Mouse (Mus musculus) intestine, embryonic 14.5 days (tissue): ENCODE measurements around the gene Cgas. TPM values are rescaled to one million over a fixed set of nuclear protein-coding genes. Genes with fewer than 3 reads are reported as not detected.

ENCODE experiments used
- ATAC-seq: fragments of 200-750 bp; cut with Nextera tagmentation; replicated peaks from 2 replicates; pipeline ENCODE4 v1.8.0; 2017; ENCODE audit warnings: low read depth, moderate number of reproducible peaks, moderate TSS enrichment, moderate library complexity; ENCODE audit not compliant: low FRiP score, low TSS enrichment
- DNase-seq: peaks from one replicate; pipeline ENCODE4 v3.0.0-alpha.2; 2018; ENCODE audit warnings: low spot score
- H3K27ac ChIP-seq: fragments of 300-500 bp; sonication (generic); 2 replicates; pipeline ENCODE4 v1.5.1; 2014; ENCODE audit warnings: low read depth, mild to moderate bottlenecking, control low read depth
- H3K27me3 ChIP-seq: fragments of 300-500 bp; sonication (generic); replicated peaks from 2 replicates; pipeline ENCODE4 v1.6.1; 2014; ENCODE audit warnings: low read length, control low read depth; ENCODE audit not compliant: control insufficient read depth, insufficient read depth
- H3K36me3 ChIP-seq: fragments of 300-500 bp; sonication (generic); 2 replicates; pipeline ENCODE4 v1.6.1; 2014; ENCODE audit warnings: low read length, control low read depth; ENCODE audit not compliant: control insufficient read depth, insufficient read depth
- H3K4me1 ChIP-seq: fragments of 300-500 bp; sonication (generic); replicated peaks from 2 replicates; pipeline ENCODE4 v1.6.1; 2014; ENCODE audit warnings: low read length, control low read depth, mixed read lengths; ENCODE audit not compliant: control insufficient read depth, insufficient read depth
- H3K4me2 ChIP-seq: fragments of 300-500 bp; sonication (generic); 2 replicates; pipeline ENCODE4 v1.6.1; 2014; ENCODE audit warnings: low read length
- H3K4me3 ChIP-seq: fragments of 300-500 bp; sonication (generic); 2 replicates; pipeline ENCODE4 v1.5.1; 2014; ENCODE audit warnings: low read depth, low read length, control low read depth, mixed read lengths
- H3K9ac ChIP-seq: fragments of 300-500 bp; sonication (generic); 2 replicates; pipeline ENCODE4 v1.6.1; 2014; ENCODE audit warnings: mild to moderate bottlenecking, low read length
- H3K9me3 ChIP-seq: fragments of 300-500 bp; sonication (generic); 2 replicates; pipeline ENCODE4 v1.6.1; 2016; ENCODE audit warnings: low read length, control low read depth; ENCODE audit not compliant: control insufficient read depth
- WGBS: fragments of 180-500 bp; shearing (Covaris S2); extraction: QIAGEN DNeasy Blood & Tissue Kit; methylation state at CpG from one replicate; pipeline ENCODE4 v1.1.7; 2014; 5-methylcytosine and 5-hydroxymethylcytosine counted together
- polyA plus RNA-seq: library from polyadenylated mRNA; unstranded; fragments of >200 nt; fragmentation: Nextera tagmentation; extraction: Ambion mirVana; gene quantifications from 2 replicates; pipeline ENCODE4 v1.2.1, GENCODE M21; 2014

Gene Cgas
- polyA plus RNA-seq, 1 experiment from 2014 or later, result 2.4 TPM

- 88% methylated on average over 6 of the region's 6 CpGs for WGBS
- Histone ChIP-seq H3K9me3 (no peaks in the 10 kb centered on the region), H3K4me1 (no peaks in the 10 kb centered on the region), H3K27me3 (no peaks in the 10 kb centered on the region), H3K4me3 (no peak overlapping the region), H3K36me3 (no peaks in the 10 kb centered on the region), H3K27ac (no peak overlapping the region), H3K9ac (no peak overlapping the region), H3K4me2 (no peak overlapping the region)
- DNase-seq (no peak), ATAC-seq (no peak)
Observed at GRCm38 (mm10) chr9:78428185-78428584, 14.9 kb downstream of the Cgas start.

DNA sequence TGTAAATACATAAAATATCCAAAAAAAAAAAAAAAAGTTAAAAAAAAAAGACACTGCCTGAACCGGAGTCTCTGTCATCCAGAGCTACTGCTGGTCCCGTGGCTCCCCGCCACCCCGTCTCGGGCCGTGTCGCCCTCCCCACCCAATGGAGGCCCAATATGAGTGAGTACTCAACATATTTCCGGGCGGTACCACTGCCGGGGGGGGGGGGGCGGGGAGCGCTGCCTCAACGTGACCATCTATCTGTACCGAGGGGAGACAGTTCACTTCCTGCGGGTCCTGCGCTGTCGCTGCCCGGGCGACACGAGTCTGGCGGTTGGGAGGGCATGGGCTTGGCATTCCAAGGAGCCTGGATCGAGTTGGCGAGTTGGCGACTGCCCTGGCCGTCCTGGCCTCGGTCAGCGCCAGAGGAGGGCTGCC is 15.7 kb downstream of the Cgas start:
- no peaks in the 10 kb centered on the region for H3K9me3 ChIP-seq
- H3K27me3 ChIP-seq, result no peaks in the 10 kb centered on the region
- no peaks in the 10 kb centered on the region for H3K4me1 ChIP-seq
- peak overlapping the region; percentile 20 for H3K4me3 ChIP-seq
- DNase-seq, result no peak
- H3K36me3 ChIP-seq, result no peaks in the 10 kb centered on the region
- 0 out of 2 replicates have a peak, but pooled peaks have one; percentile 27 for ATAC-seq
- WGBS, result 33% methylated on average over 21 of the region's 27 CpGs
- H3K4me2 ChIP-seq, result peak overlapping the region; percentile 63
- no peak overlapping the region; the same call in 1 of the 2 replicates for H3K9ac ChIP-seq
- H3K27ac ChIP-seq, result no peak overlapping the region

- no peak overlapping the region for H3K4me2 ChIP-seq
- no peak for ATAC-seq
- H3K9me3 ChIP-seq, result no peaks in the 10 kb centered on the region
- no peaks in the 10 kb centered on the region for H3K4me1 ChIP-seq
- no peak overlapping the region for H3K4me3 ChIP-seq
- WGBS, result 91% methylated on average over 7 of the region's 7 CpGs
- no peak overlapping the region for H3K9ac ChIP-seq
- no peak overlapping the region for H3K27ac ChIP-seq
- peaks cover 14% of the 10 kb centered on the region for H3K27me3 ChIP-seq
- no peaks in the 10 kb centered on the region for H3K36me3 ChIP-seq
- DNase-seq, result no peak
Observed at GRCm38 (mm10) chr9:78401596-78401995, 41.4 kb downstream of the Cgas start.

DNA sequence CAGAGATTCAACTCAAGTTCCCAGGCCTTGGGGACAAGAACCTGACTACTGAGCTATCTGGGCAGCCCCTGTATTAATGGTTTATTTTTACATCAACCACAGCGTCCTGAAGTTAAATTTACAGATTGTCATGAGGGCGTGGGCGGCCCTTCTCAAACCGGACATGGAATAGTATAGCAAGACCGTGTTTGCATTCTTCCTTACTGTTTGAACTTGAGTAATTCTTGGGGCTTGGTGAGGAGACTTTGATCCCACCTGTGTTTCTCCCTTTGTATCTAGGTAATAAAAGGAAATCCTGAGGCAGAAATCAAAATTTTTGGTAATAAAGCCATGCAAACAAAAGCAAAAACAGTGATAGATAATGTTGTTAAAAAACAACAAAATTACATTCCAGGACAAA is 42.5 kb downstream of the Cgas start:
- 59% methylated on average over 5 of the region's 5 CpGs for WGBS
- Histone ChIP-seq H3K9me3 (no peaks in the 10 kb centered on the region), H3K27ac (no peak overlapping the region), H3K4me1 (no peaks in the 10 kb centered on the region), H3K4me2 (no peak overlapping the region), H3K9ac (no peak overlapping the region), H3K27me3 (peaks cover 24% of the 10 kb centered on the region), H3K36me3 (no peaks in the 10 kb centered on the region), H3K4me3 (no peak overlapping the region)
- ATAC-seq, result no peak
- no peak for DNase-seq

DNA sequence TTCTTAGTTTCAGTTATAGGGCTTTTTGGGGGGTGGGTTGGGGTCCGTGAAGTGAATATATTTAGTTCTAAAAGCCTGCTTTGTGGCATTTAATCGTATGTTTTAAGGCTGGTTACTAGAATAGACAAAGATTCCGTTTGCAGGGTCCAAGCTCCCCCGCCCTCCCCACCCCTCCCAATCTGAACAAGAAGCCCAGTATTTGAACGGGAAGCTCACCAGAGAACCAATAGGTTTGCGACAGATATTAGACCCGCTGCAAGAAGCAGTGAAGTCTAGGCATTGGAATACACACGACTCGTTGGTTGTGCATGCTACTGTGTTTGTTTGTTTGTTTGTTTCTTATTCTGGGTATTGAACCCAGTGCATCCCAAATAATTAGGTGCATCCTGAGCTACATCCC is 46.5 kb downstream of the Cgas start:
- Histone ChIP-seq H3K4me1 (no peaks in the 10 kb centered on the region), H3K9ac (no peak overlapping the region), H3K4me2 (peak overlapping the region; percentile 63), H3K9me3 (no peaks in the 10 kb centered on the region), H3K27ac (no peak overlapping the region), H3K4me3 (peak overlapping the region; percentile 40; the same call in 1 of the 2 replicates), H3K27me3 (peaks cover 53% of the 10 kb centered on the region), H3K36me3 (no peaks in the 10 kb centered on the region)
- WGBS, result 60% methylated on average over 9 of the region's 9 CpGs
- no peak for ATAC-seq
- DNase-seq, result no peak

DNA sequence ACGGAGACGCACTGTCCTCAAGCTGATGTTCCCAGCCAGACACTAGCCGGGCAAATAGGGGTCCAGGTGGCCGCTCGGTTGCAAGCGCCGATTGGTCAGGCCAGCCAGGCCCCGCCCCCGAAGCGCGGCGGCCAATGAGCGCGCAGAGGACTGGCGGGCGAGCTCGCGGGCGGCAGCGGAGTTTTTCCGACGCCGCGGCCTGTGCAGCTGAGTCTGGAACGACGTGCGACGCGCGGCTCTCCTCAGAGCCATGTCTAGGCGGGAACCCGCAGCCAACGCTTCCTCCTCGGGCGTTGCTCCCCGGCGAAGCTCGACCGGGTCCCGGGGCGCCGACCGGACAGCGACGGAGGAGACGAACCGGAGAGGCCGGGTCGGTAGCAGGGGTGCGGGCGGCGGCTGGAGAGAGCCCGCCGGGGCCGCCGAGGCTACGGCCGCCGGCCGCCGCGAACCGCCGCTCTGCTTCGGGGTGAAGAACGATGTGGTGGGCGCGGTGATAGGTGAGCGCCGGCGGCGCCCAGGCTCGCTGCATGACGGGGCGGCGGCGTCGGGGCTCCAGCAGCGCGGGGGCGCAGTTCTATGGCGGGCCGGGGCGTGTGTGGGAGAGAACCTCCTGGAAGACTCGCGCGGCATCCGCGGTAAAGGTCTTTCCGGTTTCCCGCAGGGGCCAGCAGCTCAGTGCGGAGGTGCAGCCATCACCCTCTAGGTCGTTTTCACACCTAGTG is 47.2 kb downstream of the Cgas start, which contains the start of gene Ddx43:
Gene Ddx43 (plus strand): TSS at position 148 of the 722 bp plus-strand sequence.
- ATAC-seq (peak; percentile 90), DNase-seq (peak; percentile 81)
- 2% methylated on average over 74 of the region's 93 CpGs for WGBS
- Histone ChIP-seq H3K9ac (0 out of 2 replicates have a peak within 1 kb of the TSS, but pooled peaks have one; percentile 30), H3K9me3 (no peaks in the 10 kb centered on the region), H3K4me3 (peak within 1 kb of the TSS; percentile 40), H3K4me1 (no peaks in the 10 kb centered on the region), H3K27me3 (peaks cover 53% of the 10 kb centered on the region), H3K27ac (no peak within 1 kb of the TSS), H3K4me2 (peak within 1 kb of the TSS; percentile 63), H3K36me3 (no peaks in the 10 kb centered on the region)

DNA sequence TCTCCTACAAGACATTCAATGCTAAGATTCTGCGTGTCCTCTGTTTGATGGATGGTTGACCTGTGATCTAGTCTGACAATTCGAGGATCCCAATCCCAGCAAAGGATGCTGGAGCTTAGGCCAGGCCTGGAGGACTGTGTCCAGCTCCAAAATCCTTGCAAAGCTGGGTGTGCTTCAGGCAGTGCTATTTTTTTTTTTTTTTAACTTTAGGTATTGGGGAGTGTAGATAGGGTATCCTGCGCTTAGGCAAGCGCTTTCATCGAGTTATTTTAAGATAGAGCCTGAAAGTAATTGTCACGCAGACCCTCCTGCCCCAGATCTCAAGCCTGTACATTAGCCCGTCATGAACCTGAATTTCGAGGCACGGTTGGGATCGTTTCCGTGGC is 47.8 kb downstream of the Cgas start:
- H3K9me3 ChIP-seq, result no peaks in the 10 kb centered on the region
- peaks cover 53% of the 10 kb centered on the region for H3K27me3 ChIP-seq
- no peak for ATAC-seq
- 34% methylated on average over 11 of the region's 11 CpGs for WGBS
- no peaks in the 10 kb centered on the region for H3K36me3 ChIP-seq
- H3K27ac ChIP-seq, result no peak overlapping the region
- peak overlapping the region; percentile 40 for H3K4me3 ChIP-seq
- peak overlapping the region; percentile 63 for H3K4me2 ChIP-seq
- no peaks in the 10 kb centered on the region for H3K4me1 ChIP-seq
- no peak overlapping the region for H3K9ac ChIP-seq
- DNase-seq, result no peak

GRCm38 (mm10) chr9:78394602-78395001 is 48.4 kb downstream of the Cgas start:
- ATAC-seq (no peak), DNase-seq (no peak)
- Histone ChIP-seq H3K4me1 (no peaks in the 10 kb centered on the region), H3K36me3 (no peaks in the 10 kb centered on the region), H3K27me3 (peaks cover 53% of the 10 kb centered on the region), H3K27ac (no peak overlapping the region), H3K9me3 (no peaks in the 10 kb centered on the region), H3K4me3 (no peak overlapping the region), H3K4me2 (no peak overlapping the region), H3K9ac (no peak overlapping the region)
- WGBS, result 60% methylated on average over 7 of the region's 7 CpGs

GRCm38 (mm10) chr9:78393741-78394140 is 49.3 kb downstream of the Cgas start:
- no peaks in the 10 kb centered on the region for H3K36me3 ChIP-seq
- H3K9ac ChIP-seq, result no peak overlapping the region
- 80% methylated on average over 10 of the region's 10 CpGs for WGBS
- H3K27me3 ChIP-seq, result peaks cover 53% of the 10 kb centered on the region
- no peak for ATAC-seq
- no peak overlapping the region for H3K27ac ChIP-seq
- H3K4me1 ChIP-seq, result no peaks in the 10 kb centered on the region
- H3K9me3 ChIP-seq, result no peaks in the 10 kb centered on the region
- H3K4me3 ChIP-seq, result no peak overlapping the region
- DNase-seq, result no peak
- H3K4me2 ChIP-seq, result no peak overlapping the region
